Mouse (Mus musculus) bone marrow, adult 2 months (tissue): ENCODE data around the gene Gsg1.

ENCODE experiments used
- CTCF ChIP-seq: fragments of 200-500 bp; IDR thresholded peaks from 2 replicates; pipeline ENCODE4 v1.5.1; 2011; ENCODE audit warnings: low read length, control low read depth; ENCODE audit not compliant: control insufficient read depth, insufficient read depth
- POLR2A ChIP-seq: fragments of 200-500 bp; IDR thresholded peaks from 2 replicates; pipeline ENCODE4 v1.6.1; 2011; ENCODE audit warnings: low read depth, mild to moderate bottlenecking, control low read depth, low read length, borderline replicate concordance; ENCODE audit not compliant: control insufficient read depth

DNA sequence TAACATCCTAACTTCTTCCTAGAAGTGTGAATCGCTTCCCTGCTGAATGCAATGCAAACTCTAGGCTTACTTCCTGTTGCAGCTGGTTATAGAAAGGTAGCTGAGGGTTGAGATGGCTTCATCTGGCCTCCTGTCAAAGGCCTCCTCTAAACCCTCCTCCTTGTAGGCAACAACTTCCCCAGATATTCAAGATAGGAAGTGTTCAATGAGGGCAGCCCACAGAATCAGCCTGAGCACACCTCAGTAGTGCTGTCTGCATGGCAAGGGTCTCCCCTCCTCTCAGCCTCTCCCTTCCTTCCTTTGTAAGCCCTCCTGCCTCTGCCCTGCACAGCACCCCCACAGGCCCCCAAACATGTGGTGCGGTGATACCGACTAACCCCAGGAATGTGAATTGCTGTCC is 18.4 kb downstream of the Gsg1 start:
- TF ChIP-seq CTCF (no peak), POLR2A (no peak)
